In the genomic region with DNA sequence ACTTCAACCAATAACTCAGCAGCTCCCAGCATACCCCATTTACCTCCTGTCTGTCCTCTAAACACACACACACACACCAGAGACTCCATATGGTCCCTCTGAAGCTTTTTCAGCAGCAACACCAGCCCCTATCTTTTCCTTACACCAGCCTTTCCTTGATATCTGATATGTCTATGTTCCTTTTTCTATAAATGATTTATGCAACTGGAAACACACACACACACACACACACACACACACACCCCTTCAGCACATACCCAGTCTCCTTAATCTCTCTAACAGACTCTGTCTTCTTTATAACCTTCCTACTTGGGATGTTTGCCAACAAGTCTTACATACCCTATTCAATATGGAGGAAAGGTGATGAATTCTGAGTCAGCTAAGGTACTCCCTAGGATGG, we compare ENCODE assay signal across 25 mouse cellular contexts.
"Had no signal": no experiment of that assay in that cellular context is flagged by ENCODE, and none has a peak within 500 bp of the region (broad histone marks: within the 10 kb centered on the region; RNA-seq: fewer than 3 reads in every experiment).

No protein-coding gene starts in this region.

- H3K4me1 ChIP-seq: embryonic facial prominence, embryonic 10.5 days; embryonic facial prominence, embryonic 12.5 days; embryonic facial prominence, embryonic 13.5 days; embryonic facial prominence, embryonic 15.5 days; forebrain, embryonic 10.5 days; forebrain, embryonic 12.5 days; forebrain, embryonic 13.5 days; forebrain, embryonic 15.5 days had no signal

- H3K9me3 ChIP-seq: embryonic facial prominence, embryonic 12.5 days; embryonic facial prominence, embryonic 13.5 days; embryonic facial prominence, embryonic 15.5 days; forebrain, embryonic 12.5 days; forebrain, embryonic 13.5 days; forebrain, embryonic 15.5 days had no signal

- DNase-seq: cerebellum, adult 9-10 months; cerebellum, adult 9-11 months; cerebellum, postnatal 10 days; cerebellum, postnatal 14 days; cerebellum, postnatal 25 days; cerebellum, postnatal 36 days; embryo, embryonic 11 days; forebrain, postnatal 0 days; gastrocnemius, adult 2 months; gastrocnemius, postnatal 10 days; gastrocnemius, postnatal 14 days; gastrocnemius, postnatal 25 days; gastrocnemius, postnatal 36 days; heart, adult 11 months; heart, adult 18-20 months; heart, adult 2 months had no signal

- H3K9ac ChIP-seq: embryonic facial prominence, embryonic 12.5 days; embryonic facial prominence, embryonic 13.5 days; embryonic facial prominence, embryonic 15.5 days; forebrain, embryonic 12.5 days; forebrain, embryonic 13.5 days; forebrain, embryonic 15.5 days; forebrain, postnatal 0 days had no signal

- H3K27me3 ChIP-seq: embryonic facial prominence, embryonic 12.5 days; embryonic facial prominence, embryonic 15.5 days; forebrain, embryonic 15.5 days had no signal

- H3K4me3 ChIP-seq: embryonic facial prominence, embryonic 10.5 days; embryonic facial prominence, embryonic 12.5 days; embryonic facial prominence, embryonic 13.5 days; embryonic facial prominence, embryonic 15.5 days; erythroblast, embryonic 14.5 days; forebrain, embryonic 10.5 days; forebrain, embryonic 12.5 days; forebrain, embryonic 13.5 days; forebrain, embryonic 15.5 days; gastrocnemius, adult 2 months; heart, adult 2 months had no signal

- H3K36me3 ChIP-seq: embryonic facial prominence, embryonic 10.5 days; embryonic facial prominence, embryonic 12.5 days; embryonic facial prominence, embryonic 13.5 days; embryonic facial prominence, embryonic 15.5 days; forebrain, embryonic 10.5 days; forebrain, embryonic 12.5 days; forebrain, embryonic 15.5 days had no signal

- H3K27ac ChIP-seq: embryonic facial prominence, embryonic 10.5 days; embryonic facial prominence, embryonic 12.5 days; embryonic facial prominence, embryonic 13.5 days; embryonic facial prominence, embryonic 15.5 days; forebrain, embryonic 10.5 days; forebrain, embryonic 12.5 days; forebrain, embryonic 13.5 days; forebrain, embryonic 15.5 days; gastrocnemius, adult 2 months; heart, adult 2 months had no signal
